Comparison of ENCODE assay signal across 17 mouse cellular contexts in the genomic region with DNA sequence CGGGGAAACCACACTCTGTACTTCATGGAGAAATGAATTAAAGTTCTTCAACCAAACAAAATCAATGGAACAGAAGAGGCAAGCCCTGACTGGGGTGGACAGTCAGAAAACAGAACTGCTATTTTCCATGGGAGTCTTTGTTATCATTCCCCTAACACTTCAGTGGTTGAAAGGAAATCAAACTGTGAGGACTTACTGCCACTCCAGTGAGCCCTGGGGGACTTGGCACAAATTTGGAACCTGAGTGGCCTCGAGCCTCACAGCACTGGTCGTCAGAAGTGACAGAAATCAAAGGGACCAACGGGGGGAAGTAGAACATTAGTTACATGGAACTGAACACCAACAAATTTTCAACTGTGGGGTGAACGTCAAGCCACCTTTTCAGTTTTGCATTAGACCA. TPM values are rescaled to one million over a fixed set of nuclear protein-coding genes. Genes with fewer than 3 reads are reported as not detected.
"Had no signal": no experiment of that assay in that cellular context is flagged by ENCODE, and none has a peak within 500 bp of the region (broad histone marks: within the 10 kb centered on the region; RNA-seq: fewer than 3 reads in every experiment).

No protein-coding gene starts in this region.

- H3K9me3 ChIP-seq: midbrain, embryonic 12.5 days; stomach, embryonic 15.5 days had no signal

- H3K9ac ChIP-seq: liver, embryonic 14.5 days; liver, postnatal 0 days; lung, embryonic 14.5 days; midbrain, embryonic 12.5 days; stomach, embryonic 15.5 days had no signal

- H3K4me2 ChIP-seq: liver, embryonic 11.5 days; lung, embryonic 14.5 days; midbrain, embryonic 12.5 days; stomach, embryonic 15.5 days had no signal

- H3K36me3 ChIP-seq: midbrain, embryonic 12.5 days; stomach, embryonic 15.5 days had no signal

- H3K27ac ChIP-seq: liver, embryonic 14.5 days; macrophage; midbrain, embryonic 12.5 days; stomach, embryonic 15.5 days had no signal

- H3K4me1 ChIP-seq: midbrain, embryonic 12.5 days; stomach, embryonic 15.5 days had no signal

- DNase-seq: kidney, adult 18-20 months; kidney, adult 9 months; kidney, postnatal 14 days; kidney, postnatal 4 days; liver, postnatal 0 days; lung, embryonic 14.5 days; right cerebral cortex, postnatal 25 days; spleen, adult 18-20 months; thymus, postnatal 25 days had no signal

- H3K4me3 ChIP-seq: midbrain, embryonic 12.5 days; stomach, embryonic 15.5 days had no signal

- ATAC-seq: liver, postnatal 0 days; lung, postnatal 0 days; midbrain, embryonic 16.5 days had no signal

- H3K27me3 ChIP-seq: midbrain, embryonic 12.5 days; stomach, embryonic 15.5 days had no signal

RNA-seq across cellular contexts. Expression of a gene that starts 34.4 kb away (rescaled TPM):
- total RNA-seq: megakaryocyte, adult 5-6 weeks had no signal
- polyA plus RNA-seq: liver, embryonic 14.5 days; liver, postnatal 0 days; macrophage had no signal
